Mouse (Mus musculus) lung, adult 2 months (tissue): Measurements from ENCODE around the gene Olfr746. TPM values are rescaled to one million over a fixed set of nuclear protein-coding genes. Genes with fewer than 3 reads are reported as not detected.

Experiments
- DNase-seq: peaks from one replicate; pipeline ENCODE4 v3.0.0; 2022
- H3K4me1 ChIP-seq: fragments of 200-500 bp; 2 replicates; pipeline ENCODE4 v1.6.1; 2011; ENCODE audit warnings: low read length; ENCODE audit not compliant: control insufficient read depth, insufficient read depth
- H3K4me3 ChIP-seq: fragments of 200-500 bp; replicated peaks from 2 replicates; pipeline ENCODE3; 2011; ENCODE audit warnings: low read depth, mild to moderate bottlenecking, control low read depth, low read length; ENCODE audit errors: extremely low read depth
- CTCF ChIP-seq: fragments of 200-500 bp; IDR thresholded peaks from 2 replicates; pipeline ENCODE4 v1.5.1; 2011; ENCODE audit warnings: mild to moderate bottlenecking, low read length, control low read depth; ENCODE audit not compliant: insufficient read depth
- POLR2A ChIP-seq: fragments of 200-500 bp; IDR thresholded peaks from 2 replicates; pipeline ENCODE4 v1.6.1; 2011; ENCODE audit warnings: low read depth, mild to moderate bottlenecking, control low read depth, low read length, borderline replicate concordance; ENCODE audit errors: extremely low read depth
- WGBS: fragments of 180-500 bp; shearing (Covaris S2); methylation state at CpG from one replicate; pipeline ENCODE4 v1.1.7; 2018; 5-methylcytosine and 5-hydroxymethylcytosine counted together
- polyA plus RNA-seq: library from polyadenylated mRNA; depleted of rRNA; stranded (reverse); fragments of >200 nt; gene quantifications from 2 replicates; pipeline ENCODE4 v1.2.3, GENCODE M21; 2012; rRNA removed

Olfr746 gene
- polyA plus RNA-seq: not detected in 2 replicates

DNA sequence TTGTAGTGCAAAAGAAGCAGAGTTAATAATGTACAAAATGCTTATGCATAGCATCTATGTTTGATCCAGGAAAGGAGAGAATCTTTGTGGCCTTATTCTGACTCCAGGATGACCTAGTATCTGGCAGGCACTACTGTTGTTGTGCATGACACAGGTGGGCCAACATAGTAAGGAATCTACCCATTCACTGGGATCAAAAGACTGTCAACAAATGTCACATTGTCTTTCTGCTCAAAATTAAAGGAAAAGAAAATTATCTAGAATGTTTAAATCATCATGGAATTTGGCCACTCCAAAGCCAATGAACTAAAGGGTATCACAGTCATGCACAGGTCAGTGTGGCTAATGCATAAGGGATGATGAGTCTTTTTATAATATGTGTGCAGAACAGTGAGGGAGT lies at the start of gene Olfr746:
Gene Olfr746 (plus strand): TSS at position 301 of the 400 bp plus-strand sequence.
- Histone ChIP-seq H3K4me1 (no peaks in the 10 kb centered on the region), H3K4me3 (no peak within 1 kb of the TSS)
- TF ChIP-seq POLR2A (no peak), CTCF (no peak)
- no peak for DNase-seq

DNA sequence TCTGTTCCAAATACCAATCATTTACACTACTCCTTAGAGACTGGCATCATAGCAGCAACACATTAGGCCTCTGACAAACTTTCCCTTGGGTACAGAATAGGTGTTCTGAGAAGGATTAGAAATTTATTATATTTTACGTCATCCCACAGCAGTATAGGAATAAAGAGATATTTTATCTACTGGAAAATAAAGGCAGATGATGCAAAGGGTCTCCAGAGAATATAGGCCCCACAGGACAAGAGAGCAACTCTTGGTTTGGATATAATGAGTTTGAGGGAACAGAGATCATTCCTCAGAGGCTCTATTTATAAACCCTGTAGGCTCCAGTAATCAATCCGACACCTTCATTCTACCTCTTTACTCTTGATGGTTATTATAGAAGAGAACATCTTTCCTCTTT lies 32.3 kb upstream of the Olfr746 start, which contains the start of gene Olfr744:
Gene Olfr744 (plus strand): TSS at position 301 of the 400 bp plus-strand sequence.
- no peak within 1 kb of the TSS for H3K4me3 ChIP-seq
- WGBS: 89% methylated on average over 2 of the region's 2 CpGs
- no peaks in the 10 kb centered on the region for H3K4me1 ChIP-seq
- no peak for DNase-seq
- TF ChIP-seq POLR2A (no peak), CTCF (no peak)

- no peak for DNase-seq
- Histone ChIP-seq H3K4me3 (no peak within 1 kb of the TSS), H3K4me1 (no peaks in the 10 kb centered on the region)
- WGBS: 86% methylated on average over 2 of the region's 2 CpGs
- TF ChIP-seq POLR2A (no peak), CTCF (no peak)
Observed at GRCm38 (mm10) chr14:50639088-50639487, 7.8 kb upstream of the Olfr746 start, which contains the start of gene Olfr745. Gene Olfr745 (plus strand): TSS chr14:50639388.

DNA sequence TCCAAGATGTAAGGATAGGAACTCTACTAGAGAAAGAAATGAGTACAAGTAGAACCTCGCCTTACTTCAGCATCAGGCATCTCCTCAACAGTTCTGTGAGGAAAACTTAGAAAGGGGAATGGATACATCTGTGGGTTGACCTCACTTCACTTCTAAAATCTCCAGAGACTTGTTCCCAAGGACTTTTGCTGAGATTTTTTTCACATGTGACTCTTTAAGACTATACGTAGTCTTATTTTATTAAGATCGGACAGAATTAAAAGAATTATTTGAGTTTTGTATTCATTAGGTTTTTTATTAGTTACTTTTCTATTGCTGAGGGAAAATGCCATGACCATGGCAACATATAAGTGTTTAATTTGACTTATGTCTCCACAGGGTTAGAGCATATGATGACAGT lies 46.2 kb downstream of the Olfr746 start, which contains the start of gene Olfr747:
Gene Olfr747 (minus strand): TSS at position 101 of the 400 bp plus-strand sequence.
- TF ChIP-seq CTCF: no peak
- no peak for DNase-seq
- H3K4me3 ChIP-seq: no peak within 1 kb of the TSS
- 90% methylated on average over 3 of the region's 3 CpGs for WGBS
- no peaks in the 10 kb centered on the region for H3K4me1 ChIP-seq

Other genes with a start within 250 kb of the Olfr746 start
- gene Olfr738, start 239.5 kb upstream of the Olfr746 start, polyA plus RNA-seq: not detected in 2 replicates
- gene Olfr739, start 228.5 kb upstream of the Olfr746 start, polyA plus RNA-seq: not detected in 2 replicates
- not detected in 2 replicates for gene Olfr740, start 201.5 kb upstream of the Olfr746 start, polyA plus RNA-seq
- not detected in 2 replicates for gene Olfr741, start 174.3 kb upstream of the Olfr746 start, polyA plus RNA-seq
- not detected in 2 replicates for gene Olfr742, start 143.5 kb upstream of the Olfr746 start, polyA plus RNA-seq
- not detected in 2 replicates for gene Olfr743, start 125.2 kb upstream of the Olfr746 start, polyA plus RNA-seq
- gene Olfr744, start 32.2 kb upstream of the Olfr746 start, polyA plus RNA-seq: not detected in 2 replicates
- not detected in 2 replicates for gene Olfr745, start 7.7 kb upstream of the Olfr746 start, polyA plus RNA-seq
- not detected in 2 replicates for gene Olfr747, start 46.1 kb downstream of the Olfr746 start, polyA plus RNA-seq
- not detected in 2 replicates for gene Olfr748, start 60.3 kb downstream of the Olfr746 start, polyA plus RNA-seq
- not detected in 2 replicates for gene Olfr749, start 98.0 kb downstream of the Olfr746 start, polyA plus RNA-seq
- gene Ttc5, start 138.4 kb downstream of the Olfr746 start, polyA plus RNA-seq: 22.4 and 32.2 TPM in 2 replicates
- not detected in 2 replicates for gene Ccnb1ip1, start 160.6 kb downstream of the Olfr746 start, polyA plus RNA-seq
- 9.6 and 17.4 TPM in 2 replicates for gene Parp2, start 160.8 kb downstream of the Olfr746 start, polyA plus RNA-seq
- gene Tep1, start 223.5 kb downstream of the Olfr746 start, polyA plus RNA-seq: 28.1 and 28.6 TPM in 2 replicates